Mouse (Mus musculus): ENCODE results near the gene Clip4. TPM values are rescaled to one million over a fixed set of nuclear protein-coding genes. Genes with fewer than 3 reads are reported as not detected.

Gene Clip4
- polyA plus RNA-seq, 1 experiment from 2014 or later = 6.7 TPM

- H3K36me3 ChIP-seq (ENCODE audit: control insufficient read depth, insufficient read depth, low read length) = no peaks in the 10 kb centered on the region
- no peak overlapping the region for H3K4me2 ChIP-seq (replicated peaks; ENCODE audit: low read depth, low read length)
- no peak for ATAC-seq (ENCODE audit: low FRiP score, low TSS enrichment)
- no peaks in the 10 kb centered on the region for H3K9me3 ChIP-seq (ENCODE audit: control insufficient read depth, low read length)
- 0 out of 2 replicates have a peak, but pooled peaks cover 4% of the 10 kb centered on the region for H3K4me1 ChIP-seq (ENCODE audit: control insufficient read depth, insufficient read depth, low read length)
- H3K4me3 ChIP-seq (ENCODE audit: low read length) = no peak overlapping the region
- no peak overlapping the region for H3K9ac ChIP-seq (ENCODE audit: low read depth, low read length)
- 87% methylated on average over 3 of the region's 3 CpGs for WGBS
- H3K27ac ChIP-seq (ENCODE audit: low read depth, low read length) = no peak overlapping the region
- no peaks in the 10 kb centered on the region for H3K27me3 ChIP-seq (ENCODE audit: control insufficient read depth, insufficient read depth, low read length)
These were observed 93.9 kb downstream of the Clip4 start for GRCm38 (mm10) chr17:71862184-71862583.

GRCm38 (mm10) chr17:71862895-71863294 lies 94.6 kb downstream of the Clip4 start:
- 87% methylated on average over 4 of the region's 4 CpGs for WGBS
- no peaks in the 10 kb centered on the region for H3K9me3 ChIP-seq (ENCODE audit: control insufficient read depth, low read length)
- no peak overlapping the region for H3K27ac ChIP-seq (ENCODE audit: low read depth, low read length)
- no peak overlapping the region for H3K4me3 ChIP-seq (ENCODE audit: low read length)
- no peaks in the 10 kb centered on the region for H3K27me3 ChIP-seq (ENCODE audit: control insufficient read depth, insufficient read depth, low read length)
- no peak overlapping the region for H3K9ac ChIP-seq (ENCODE audit: low read depth, low read length)
- no peaks in the 10 kb centered on the region for H3K36me3 ChIP-seq (ENCODE audit: control insufficient read depth, insufficient read depth, low read length)
- no peak for ATAC-seq (ENCODE audit: low FRiP score, low TSS enrichment)
- H3K4me2 ChIP-seq (replicated peaks; ENCODE audit: low read depth, low read length) = no peak overlapping the region
- 0 out of 2 replicates have a peak, but pooled peaks cover 4% of the 10 kb centered on the region for H3K4me1 ChIP-seq (ENCODE audit: control insufficient read depth, insufficient read depth, low read length)

- 82% methylated on average over 8 of the region's 8 CpGs for WGBS
- H3K27me3 ChIP-seq (ENCODE audit: control insufficient read depth, insufficient read depth, low read length) = no peaks in the 10 kb centered on the region
- 0 out of 2 replicates have a peak, but pooled peaks cover 4% of the 10 kb centered on the region for H3K4me1 ChIP-seq (ENCODE audit: control insufficient read depth, insufficient read depth, low read length)
- no peaks in the 10 kb centered on the region for H3K9me3 ChIP-seq (ENCODE audit: control insufficient read depth, low read length)
- H3K36me3 ChIP-seq (ENCODE audit: control insufficient read depth, insufficient read depth, low read length) = no peaks in the 10 kb centered on the region
- no peak overlapping the region for H3K4me2 ChIP-seq (replicated peaks; ENCODE audit: low read depth, low read length)
- no peak overlapping the region for H3K9ac ChIP-seq (ENCODE audit: low read depth, low read length)
- H3K27ac ChIP-seq (ENCODE audit: low read depth, low read length) = no peak overlapping the region
- ATAC-seq (ENCODE audit: low FRiP score, low TSS enrichment) = no peak
- no peak overlapping the region for H3K4me3 ChIP-seq (ENCODE audit: low read length)
These were observed 95.8 kb downstream of the Clip4 start for GRCm38 (mm10) chr17:71864039-71864438.

DNA sequence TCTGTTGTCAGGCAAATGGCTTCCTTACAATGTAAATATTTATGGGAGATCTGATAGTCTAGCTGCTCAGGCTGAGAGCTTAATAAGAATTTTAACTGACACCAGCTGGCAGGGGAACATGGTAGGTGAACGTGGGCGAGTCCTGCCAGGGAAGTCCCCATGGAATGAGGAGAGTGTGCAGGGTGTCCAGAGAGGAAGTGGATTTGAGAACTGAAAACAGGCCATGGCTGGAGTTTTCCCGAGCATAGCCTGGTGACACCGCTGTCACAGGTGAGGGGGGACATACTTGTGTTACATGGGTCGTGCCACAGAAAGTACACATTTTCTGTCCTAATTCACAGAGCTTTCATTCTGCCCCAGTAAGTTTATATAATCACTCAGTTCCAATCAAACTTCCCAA lies 97.2 kb downstream of the Clip4 start:
- Histone ChIP-seq H3K9me3 (ENCODE audit: control insufficient read depth, low read length) (no peaks in the 10 kb centered on the region), H3K4me1 (ENCODE audit: control insufficient read depth, insufficient read depth, low read length) (0 out of 2 replicates have a peak, but pooled peaks cover 4% of the 10 kb centered on the region), H3K9ac (ENCODE audit: low read depth, low read length) (no peak overlapping the region), H3K27me3 (ENCODE audit: control insufficient read depth, insufficient read depth, low read length) (no peaks in the 10 kb centered on the region), H3K27ac (ENCODE audit: low read depth, low read length) (no peak overlapping the region), H3K36me3 (ENCODE audit: control insufficient read depth, insufficient read depth, low read length) (no peaks in the 10 kb centered on the region), H3K4me2 (replicated peaks; ENCODE audit: low read depth, low read length) (no peak overlapping the region), H3K4me3 (ENCODE audit: low read length) (no peak overlapping the region)
- ATAC-seq (ENCODE audit: low FRiP score, low TSS enrichment) = no peak
- 55% methylated on average over 5 of the region's 5 CpGs for WGBS

DNA sequence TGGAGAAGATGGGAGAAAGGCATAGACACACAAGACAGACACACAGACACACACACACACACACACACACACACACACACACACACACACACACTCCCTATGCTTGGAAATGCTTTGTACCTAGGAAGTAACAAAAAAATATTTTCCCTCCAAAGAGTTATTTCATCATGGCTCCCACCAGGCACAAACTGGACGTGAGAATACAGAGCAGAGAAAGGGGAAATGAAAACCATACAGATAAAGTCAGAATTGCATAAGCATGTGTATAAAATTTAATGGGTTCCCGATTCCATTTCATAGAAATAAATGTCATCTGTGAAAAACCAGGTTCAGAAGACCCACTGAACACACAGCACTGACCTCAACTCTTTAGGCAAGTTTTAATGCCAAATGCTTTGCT lies 99.6 kb downstream of the Clip4 start:
- Histone ChIP-seq H3K27ac (ENCODE audit: low read depth, low read length) (no peak overlapping the region), H3K27me3 (ENCODE audit: control insufficient read depth, insufficient read depth, low read length) (no peaks in the 10 kb centered on the region), H3K9me3 (ENCODE audit: control insufficient read depth, low read length) (no peaks in the 10 kb centered on the region), H3K4me1 (ENCODE audit: control insufficient read depth, insufficient read depth, low read length) (0 out of 2 replicates have a peak, but pooled peaks cover 4% of the 10 kb centered on the region), H3K4me2 (replicated peaks; ENCODE audit: low read depth, low read length) (no peak overlapping the region), H3K9ac (ENCODE audit: low read depth, low read length) (no peak overlapping the region), H3K4me3 (ENCODE audit: low read length) (no peak overlapping the region), H3K36me3 (ENCODE audit: control insufficient read depth, insufficient read depth, low read length) (no peaks in the 10 kb centered on the region)
- 92% methylated on average over 2 of the region's 2 CpGs for WGBS
- ATAC-seq (ENCODE audit: low FRiP score, low TSS enrichment) = no peak

DNA sequence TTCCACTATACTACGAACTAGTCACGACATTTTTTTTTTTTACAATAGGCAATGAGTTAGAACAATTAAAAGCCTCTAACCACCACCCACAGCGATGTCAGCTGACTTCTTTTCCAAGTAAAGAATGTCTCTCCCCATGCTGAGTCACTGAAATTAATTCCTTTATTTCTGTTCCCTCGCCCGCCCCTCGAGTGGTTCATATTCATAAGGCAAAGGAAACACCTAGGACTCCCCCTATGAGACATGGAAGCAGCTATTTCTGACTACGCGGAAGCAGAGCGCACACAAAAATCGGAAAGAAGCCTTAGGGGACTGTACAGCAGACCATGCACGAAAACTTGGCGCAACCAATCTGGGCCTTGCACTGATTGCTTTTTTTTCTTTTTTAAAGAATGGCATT lies 100.6 kb downstream of the Clip4 start:
- ATAC-seq (ENCODE audit: low FRiP score, low TSS enrichment) = no peak
- Histone ChIP-seq H3K27ac (ENCODE audit: low read depth, low read length) (no peak overlapping the region), H3K36me3 (ENCODE audit: control insufficient read depth, insufficient read depth, low read length) (no peaks in the 10 kb centered on the region), H3K4me1 (ENCODE audit: control insufficient read depth, insufficient read depth, low read length) (0 out of 2 replicates have a peak, but pooled peaks cover 4% of the 10 kb centered on the region), H3K9ac (ENCODE audit: low read depth, low read length) (no peak overlapping the region), H3K4me3 (ENCODE audit: low read length) (no peak overlapping the region; the same call in 1 of the 2 replicates), H3K9me3 (ENCODE audit: control insufficient read depth, low read length) (no peaks in the 10 kb centered on the region), H3K27me3 (ENCODE audit: control insufficient read depth, insufficient read depth, low read length) (no peaks in the 10 kb centered on the region), H3K4me2 (replicated peaks; ENCODE audit: low read depth, low read length) (no peak overlapping the region)
- WGBS = 84% methylated on average over 12 of the region's 12 CpGs

- peak; percentile 75 for ATAC-seq (ENCODE audit: low FRiP score, low TSS enrichment)
- peak overlapping the region; percentile 85 for H3K4me2 ChIP-seq (replicated peaks; ENCODE audit: low read depth, low read length)
- H3K27ac ChIP-seq (ENCODE audit: low read depth, low read length) = no peak overlapping the region
- peak overlapping the region; percentile 65 for H3K9ac ChIP-seq (ENCODE audit: low read depth, low read length)
- H3K9me3 ChIP-seq (ENCODE audit: control insufficient read depth, low read length) = no peaks in the 10 kb centered on the region
- 5% methylated on average over 60 of the region's 60 CpGs for WGBS
- no peaks in the 10 kb centered on the region for H3K36me3 ChIP-seq (ENCODE audit: control insufficient read depth, insufficient read depth, low read length)
- H3K4me1 ChIP-seq (ENCODE audit: control insufficient read depth, insufficient read depth, low read length) = 0 out of 2 replicates have a peak, but pooled peaks cover 4% of the 10 kb centered on the region
- no peaks in the 10 kb centered on the region for H3K27me3 ChIP-seq (ENCODE audit: control insufficient read depth, insufficient read depth, low read length)
- peak overlapping the region; percentile 50 for H3K4me3 ChIP-seq (ENCODE audit: low read length)
These were observed 101.3 kb downstream of the Clip4 start for GRCm38 (mm10) chr17:71869372-71870231.

GRCm38 (mm10) chr17:71870232-71870621 lies 102.0 kb downstream of the Clip4 start:
- WGBS = 85% methylated on average over 8 of the region's 8 CpGs
- H3K4me3 ChIP-seq (ENCODE audit: low read length) = no peak overlapping the region
- H3K27me3 ChIP-seq (ENCODE audit: control insufficient read depth, insufficient read depth, low read length) = no peaks in the 10 kb centered on the region
- no peak for ATAC-seq (ENCODE audit: low FRiP score, low TSS enrichment)
- H3K27ac ChIP-seq (ENCODE audit: low read depth, low read length) = no peak overlapping the region
- H3K36me3 ChIP-seq (ENCODE audit: control insufficient read depth, insufficient read depth, low read length) = no peaks in the 10 kb centered on the region
- H3K9me3 ChIP-seq (ENCODE audit: control insufficient read depth, low read length) = no peaks in the 10 kb centered on the region
- no peak overlapping the region for H3K9ac ChIP-seq (ENCODE audit: low read depth, low read length)
- H3K4me1 ChIP-seq (ENCODE audit: control insufficient read depth, insufficient read depth, low read length) = 0 out of 2 replicates have a peak, but pooled peaks cover 2% of the 10 kb centered on the region
- H3K4me2 ChIP-seq (replicated peaks; ENCODE audit: low read depth, low read length) = no peak overlapping the region

DNA sequence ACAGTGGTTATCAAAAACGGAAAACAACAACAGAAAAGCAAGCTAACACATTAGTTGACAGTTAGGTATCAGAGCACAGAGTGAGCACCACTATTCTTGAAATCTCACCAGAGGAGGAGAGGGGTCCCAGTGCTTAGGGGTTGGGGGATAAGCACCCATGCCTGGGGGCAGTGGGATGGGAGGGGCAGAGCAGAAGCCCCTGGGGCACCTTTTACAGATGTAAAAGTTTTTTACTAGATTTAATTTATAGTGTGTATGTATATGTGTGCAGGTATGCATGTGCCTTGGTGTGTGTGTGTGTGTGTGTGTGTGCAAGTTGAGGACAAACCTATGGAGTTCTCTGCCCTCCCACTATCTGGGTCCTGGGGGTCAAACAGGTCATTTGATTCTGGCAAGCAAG lies 102.4 kb downstream of the Clip4 start:
- Histone ChIP-seq H3K9ac (ENCODE audit: low read depth, low read length) (no peak overlapping the region), H3K36me3 (ENCODE audit: control insufficient read depth, insufficient read depth, low read length) (no peaks in the 10 kb centered on the region), H3K4me1 (ENCODE audit: control insufficient read depth, insufficient read depth, low read length) (no peaks in the 10 kb centered on the region), H3K27me3 (ENCODE audit: control insufficient read depth, insufficient read depth, low read length) (no peaks in the 10 kb centered on the region), H3K4me3 (ENCODE audit: low read length) (no peak overlapping the region), H3K4me2 (replicated peaks; ENCODE audit: low read depth, low read length) (no peak overlapping the region), H3K27ac (ENCODE audit: low read depth, low read length) (no peak overlapping the region), H3K9me3 (ENCODE audit: control insufficient read depth, low read length) (no peaks in the 10 kb centered on the region)
- ATAC-seq (ENCODE audit: low FRiP score, low TSS enrichment) = no peak
- 95% methylated on average over 1 of the region's 1 CpGs for WGBS
